Mouse (Mus musculus): ENCODE results near the gene 2900011O08Rik. TPM values are rescaled to one million over a fixed set of nuclear protein-coding genes. Genes with fewer than 3 reads are reported as not detected.
"Not testable (repeated sequence)": the region's sequence is repeated elsewhere in the genome, so short reads cannot be mapped to it uniquely, and the experiment has no call there.

The 2900011O08Rik gene
- polyA plus RNA-seq, 1 experiment from 2014 or later: 2.5 TPM

DNA sequence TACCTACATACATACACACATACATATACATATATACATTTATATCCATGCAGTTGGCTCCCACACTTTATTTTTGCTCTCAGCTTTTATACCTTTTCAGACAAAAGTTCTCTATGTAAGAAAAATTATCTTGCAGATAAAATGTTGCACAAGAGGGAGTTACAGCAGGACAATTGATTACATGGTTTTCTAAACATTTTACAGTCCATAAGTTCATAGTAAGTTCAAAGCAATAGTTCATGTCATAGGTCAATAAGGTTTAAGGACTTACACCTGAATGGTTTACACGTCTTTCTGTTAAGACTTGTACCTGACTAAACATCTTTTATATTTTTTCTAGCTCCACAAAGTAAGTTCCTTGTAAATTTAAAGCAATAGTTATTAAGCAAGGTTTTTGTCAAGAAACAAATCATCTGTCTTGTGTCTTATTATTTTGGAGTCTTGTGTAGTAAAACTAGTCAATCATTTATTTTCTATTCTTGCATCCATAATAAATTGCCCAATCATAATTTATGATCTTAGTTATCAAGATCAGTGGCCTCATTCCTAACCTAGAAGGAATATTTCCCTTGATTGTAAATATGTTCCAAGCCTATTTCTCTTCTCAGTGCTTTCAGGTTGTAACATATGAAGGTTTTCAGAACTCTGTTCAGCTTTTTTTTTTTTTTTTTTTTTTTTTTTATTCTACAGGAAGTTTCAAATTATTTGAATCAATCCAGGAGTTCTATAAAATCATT is 72.9 kb downstream of the 2900011O08Rik start:
- Histone ChIP-seq H3K27me3 (ENCODE audit: control insufficient read depth, insufficient read depth, low read length) (no peaks in the 10 kb centered on the region), H3K27ac (ENCODE audit: low read length) (no peak overlapping the region), H3K9ac (replicated peaks; ENCODE audit: low read depth, low read length) (no peak overlapping the region), H3K4me2 (replicated peaks; ENCODE audit: low read depth, low read length) (no peak overlapping the region), H3K4me1 (ENCODE audit: control insufficient read depth, insufficient read depth, low read length) (no peaks in the 10 kb centered on the region), H3K9me3 (ENCODE audit: control insufficient read depth, low read depth, low read length) (no peaks in the 10 kb centered on the region), H3K36me3 (ENCODE audit: control insufficient read depth, insufficient read depth, low read length) (no peaks in the 10 kb centered on the region), H3K4me3 (ENCODE audit: low read depth, low read length) (no peak overlapping the region)
- ATAC-seq (ENCODE audit: insufficient number of reproducible peaks, insufficient read depth, low FRiP score, low read depth): no peak
- WGBS: 23% methylated on average over 1 of the region's 1 CpGs

DNA sequence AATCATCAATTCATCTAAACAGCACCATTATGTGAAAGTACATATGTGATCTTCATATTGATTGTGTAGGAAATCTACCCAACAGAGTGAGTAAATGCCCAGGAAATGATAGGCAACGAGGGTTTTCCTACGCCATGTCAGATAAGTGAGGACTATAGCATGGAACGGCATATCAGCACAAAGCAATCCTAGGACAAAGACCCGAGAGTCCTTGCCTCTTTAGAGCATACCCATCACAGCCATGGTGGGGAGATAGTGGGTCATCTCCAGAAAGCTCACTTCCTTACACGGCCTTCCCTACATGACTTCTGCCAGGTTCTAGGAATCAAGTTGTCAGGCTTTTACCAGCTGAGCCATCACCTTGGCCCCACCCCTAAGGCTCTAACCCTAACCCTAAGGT is 73.5 kb downstream of the 2900011O08Rik start:
- no peaks in the 10 kb centered on the region for H3K36me3 ChIP-seq (ENCODE audit: control insufficient read depth, insufficient read depth, low read length)
- no peak overlapping the region for H3K4me3 ChIP-seq (ENCODE audit: low read depth, low read length)
- H3K4me1 ChIP-seq (ENCODE audit: control insufficient read depth, insufficient read depth, low read length): no peaks in the 10 kb centered on the region
- H3K4me2 ChIP-seq (replicated peaks; ENCODE audit: low read depth, low read length): no peak overlapping the region
- H3K27me3 ChIP-seq (ENCODE audit: control insufficient read depth, insufficient read depth, low read length): no peaks in the 10 kb centered on the region
- 70% methylated on average over 5 of the region's 5 CpGs for WGBS
- no peak for ATAC-seq (ENCODE audit: insufficient number of reproducible peaks, insufficient read depth, low FRiP score, low read depth)
- H3K9me3 ChIP-seq (ENCODE audit: control insufficient read depth, low read depth, low read length): no peaks in the 10 kb centered on the region
- no peak overlapping the region for H3K9ac ChIP-seq (replicated peaks; ENCODE audit: low read depth, low read length)
- no peak overlapping the region for H3K27ac ChIP-seq (ENCODE audit: low read length)

DNA sequence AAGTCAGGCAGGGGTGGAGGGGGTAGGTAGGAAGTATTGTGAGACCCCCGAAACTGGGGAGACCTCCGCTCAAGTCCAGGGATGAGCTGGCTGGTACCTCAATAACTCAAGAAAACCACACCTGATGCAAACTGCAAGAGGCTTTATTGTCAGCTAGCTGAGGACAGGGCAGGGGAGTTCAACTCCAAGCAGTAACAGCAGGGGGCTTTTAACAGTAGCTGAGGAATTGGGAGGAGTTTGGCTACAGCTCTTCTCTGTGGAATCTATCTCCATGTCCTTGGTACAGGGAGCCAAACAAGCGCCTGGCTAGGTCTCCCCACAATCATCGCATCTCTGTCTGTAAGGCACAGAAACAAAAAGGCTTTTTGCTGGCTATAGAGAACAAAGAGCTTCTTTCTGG is 80.2 kb downstream of the 2900011O08Rik start:
- not testable (repeated sequence) for H3K27ac ChIP-seq (ENCODE audit: low read length); H3K4me3 ChIP-seq (ENCODE audit: low read depth, low read length); H3K36me3 ChIP-seq (ENCODE audit: control insufficient read depth, insufficient read depth, low read length); H3K4me2 ChIP-seq (replicated peaks; ENCODE audit: low read depth, low read length); H3K9me3 ChIP-seq (ENCODE audit: control insufficient read depth, low read depth, low read length); H3K4me1 ChIP-seq (ENCODE audit: control insufficient read depth, insufficient read depth, low read length); H3K9ac ChIP-seq (replicated peaks; ENCODE audit: low read depth, low read length); H3K27me3 ChIP-seq (ENCODE audit: control insufficient read depth, insufficient read depth, low read length); ATAC-seq (ENCODE audit: insufficient number of reproducible peaks, insufficient read depth, low FRiP score, low read depth)
- 90% methylated on average over 4 of the region's 4 CpGs for whole genome bisulfite sequencing

DNA sequence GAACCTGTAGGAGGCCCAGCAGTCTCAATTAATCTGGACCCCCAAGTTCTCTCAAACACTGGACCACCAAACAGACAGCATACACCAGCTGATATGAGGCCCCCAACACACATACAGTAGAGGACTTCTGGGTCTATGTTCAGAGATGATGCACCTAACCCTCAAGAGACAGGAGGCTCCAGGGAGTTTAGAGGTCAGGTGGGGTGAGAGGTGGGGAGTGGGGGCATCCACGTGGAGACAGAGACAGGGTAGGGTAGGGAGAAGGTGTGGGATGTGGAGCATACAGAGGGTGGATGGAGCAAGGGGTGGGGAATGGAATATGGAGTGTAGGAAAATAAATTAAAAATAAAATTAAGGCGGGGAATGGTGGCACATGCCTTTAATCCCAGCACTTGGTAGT is 82.3 kb downstream of the 2900011O08Rik start:
- H3K27me3 ChIP-seq (ENCODE audit: control insufficient read depth, insufficient read depth, low read length); H3K4me1 ChIP-seq (ENCODE audit: control insufficient read depth, insufficient read depth, low read length); H3K27ac ChIP-seq (ENCODE audit: low read length); H3K36me3 ChIP-seq (ENCODE audit: control insufficient read depth, insufficient read depth, low read length); H3K9me3 ChIP-seq (ENCODE audit: control insufficient read depth, low read depth, low read length); ATAC-seq (ENCODE audit: insufficient number of reproducible peaks, insufficient read depth, low FRiP score, low read depth); H3K4me3 ChIP-seq (ENCODE audit: low read depth, low read length); H3K4me2 ChIP-seq (replicated peaks; ENCODE audit: low read depth, low read length); H3K9ac ChIP-seq (replicated peaks; ENCODE audit: low read depth, low read length): not testable (repeated sequence)
- 78% methylated on average over 2 of the region's 2 CpGs for WGBS

DNA sequence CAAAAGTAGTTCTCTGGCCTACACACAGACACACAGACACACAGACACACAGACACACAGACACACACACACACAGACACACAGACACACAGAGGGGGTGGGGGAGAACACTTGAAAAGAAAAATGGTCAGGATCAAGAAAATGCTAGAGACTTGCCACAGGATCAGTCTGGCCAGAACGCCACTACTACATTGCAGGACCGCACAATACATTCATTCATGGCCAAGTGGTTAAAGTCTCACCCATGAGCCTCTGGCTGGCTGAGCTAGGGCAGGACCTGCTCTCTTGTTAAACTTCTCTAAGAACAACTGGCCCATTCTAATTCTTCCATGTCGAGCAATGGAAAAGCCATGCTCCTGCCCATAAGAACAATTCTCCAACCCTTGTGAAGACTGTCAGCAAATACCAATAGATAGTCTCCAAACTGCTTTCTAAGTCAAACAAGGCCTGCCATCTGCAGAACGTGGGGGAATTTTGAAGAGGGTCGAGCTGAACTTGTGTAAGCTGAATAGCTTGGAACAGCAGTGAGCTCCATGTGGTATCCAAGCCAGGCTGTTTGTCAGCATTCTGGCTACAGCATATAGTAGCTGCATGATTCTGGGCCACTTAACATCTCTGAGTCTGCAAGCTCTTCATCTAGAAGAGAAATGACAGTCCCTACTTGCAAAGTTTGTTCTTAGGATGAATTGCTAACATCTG is 84.2 kb downstream of the 2900011O08Rik start:
- no peak overlapping the region for H3K4me2 ChIP-seq (replicated peaks; ENCODE audit: low read depth, low read length)
- no peak overlapping the region for H3K9ac ChIP-seq (replicated peaks; ENCODE audit: low read depth, low read length)
- no peak overlapping the region for H3K27ac ChIP-seq (ENCODE audit: low read length)
- no peak for ATAC-seq (ENCODE audit: insufficient number of reproducible peaks, insufficient read depth, low FRiP score, low read depth)
- WGBS: 82% methylated on average over 5 of the region's 5 CpGs
- H3K9me3 ChIP-seq (ENCODE audit: control insufficient read depth, low read depth, low read length): no peaks in the 10 kb centered on the region
- no peaks in the 10 kb centered on the region for H3K4me1 ChIP-seq (ENCODE audit: control insufficient read depth, insufficient read depth, low read length)
- H3K27me3 ChIP-seq (ENCODE audit: control insufficient read depth, insufficient read depth, low read length): no peaks in the 10 kb centered on the region
- H3K4me3 ChIP-seq (ENCODE audit: low read depth, low read length): no peak overlapping the region
- H3K36me3 ChIP-seq (ENCODE audit: control insufficient read depth, insufficient read depth, low read length): no peaks in the 10 kb centered on the region

DNA sequence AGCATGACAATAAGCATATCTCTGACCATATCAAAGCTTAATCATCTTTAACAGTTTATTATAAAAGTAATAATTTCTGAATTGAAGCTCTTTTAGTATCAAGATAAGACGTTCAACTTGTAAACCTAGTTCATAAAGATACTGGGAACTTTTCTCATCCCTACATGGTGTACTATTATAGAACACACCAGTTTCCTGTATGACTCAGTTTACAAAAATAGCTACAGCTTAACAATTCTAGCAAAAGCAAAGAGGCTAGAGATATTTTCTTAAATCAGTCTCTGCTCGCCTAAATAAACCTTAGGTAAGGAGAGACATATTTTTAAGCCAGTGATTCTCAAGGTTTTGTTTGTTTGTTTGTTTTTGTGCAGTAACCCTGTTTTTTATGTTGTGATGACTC is 96.5 kb downstream of the 2900011O08Rik start:
- H3K4me3 ChIP-seq (ENCODE audit: low read depth, low read length): no peak overlapping the region
- H3K27ac ChIP-seq (ENCODE audit: low read length): no peak overlapping the region
- 85% methylated on average over 2 of the region's 2 CpGs for WGBS
- no peaks in the 10 kb centered on the region for H3K4me1 ChIP-seq (ENCODE audit: control insufficient read depth, insufficient read depth, low read length)
- no peaks in the 10 kb centered on the region for H3K9me3 ChIP-seq (ENCODE audit: control insufficient read depth, low read depth, low read length)
- no peaks in the 10 kb centered on the region for H3K36me3 ChIP-seq (ENCODE audit: control insufficient read depth, insufficient read depth, low read length)
- H3K4me2 ChIP-seq (replicated peaks; ENCODE audit: low read depth, low read length): no peak overlapping the region
- no peak overlapping the region for H3K9ac ChIP-seq (replicated peaks; ENCODE audit: low read depth, low read length)
- no peaks in the 10 kb centered on the region for H3K27me3 ChIP-seq (ENCODE audit: control insufficient read depth, insufficient read depth, low read length)
- no peak for ATAC-seq (ENCODE audit: insufficient number of reproducible peaks, insufficient read depth, low FRiP score, low read depth)

DNA sequence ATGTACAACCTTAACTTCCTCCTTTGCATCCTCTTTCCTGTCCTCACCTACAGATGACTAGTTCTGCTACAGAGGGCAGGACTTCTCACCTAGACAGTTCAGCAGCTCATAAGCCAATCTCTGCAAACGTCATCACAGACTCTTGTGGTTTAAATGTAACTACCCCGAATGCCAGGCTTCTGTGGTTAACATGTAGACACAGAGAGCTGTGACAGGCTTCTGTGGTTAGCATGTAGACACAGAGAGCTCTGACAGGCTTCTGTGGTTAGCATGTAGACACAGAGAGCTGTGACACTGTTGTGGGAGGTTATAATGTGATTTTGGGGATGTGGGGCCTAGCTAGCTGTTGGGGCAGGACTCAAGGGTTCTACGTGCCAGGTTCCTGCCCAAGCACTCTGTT is 101.8 kb downstream of the 2900011O08Rik start:
- Histone ChIP-seq H3K9ac (replicated peaks; ENCODE audit: low read depth, low read length) (no peak overlapping the region), H3K27me3 (ENCODE audit: control insufficient read depth, insufficient read depth, low read length) (no peaks in the 10 kb centered on the region), H3K9me3 (ENCODE audit: control insufficient read depth, low read depth, low read length) (no peaks in the 10 kb centered on the region), H3K4me3 (ENCODE audit: low read depth, low read length) (no peak overlapping the region), H3K4me1 (ENCODE audit: control insufficient read depth, insufficient read depth, low read length) (no peaks in the 10 kb centered on the region), H3K4me2 (replicated peaks; ENCODE audit: low read depth, low read length) (no peak overlapping the region), H3K36me3 (ENCODE audit: control insufficient read depth, insufficient read depth, low read length) (no peaks in the 10 kb centered on the region), H3K27ac (ENCODE audit: low read length) (no peak overlapping the region)
- WGBS: 71% methylated on average over 3 of the region's 3 CpGs
- no peak for ATAC-seq (ENCODE audit: insufficient number of reproducible peaks, insufficient read depth, low FRiP score, low read depth)

DNA sequence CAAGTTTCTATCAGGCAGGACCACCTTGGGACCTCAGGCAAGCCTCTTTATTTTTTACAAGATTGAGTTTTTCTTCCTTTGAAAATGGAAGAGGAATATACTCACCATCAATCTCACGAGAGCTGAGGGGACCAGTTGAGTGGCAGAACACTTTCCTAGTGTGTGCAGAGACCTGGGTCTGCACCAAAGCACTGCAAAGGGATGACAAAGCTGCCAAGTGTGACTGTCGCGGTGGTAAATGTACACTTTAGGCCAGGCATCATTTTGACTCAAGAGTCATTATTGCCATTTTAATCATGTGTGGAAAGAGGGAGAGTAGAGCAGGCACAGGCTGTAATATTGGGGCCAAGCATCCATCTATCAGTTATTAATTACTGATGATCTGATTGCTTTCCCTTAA is 102.9 kb downstream of the 2900011O08Rik start:
- H3K9me3 ChIP-seq (ENCODE audit: control insufficient read depth, low read depth, low read length): no peaks in the 10 kb centered on the region
- ATAC-seq (ENCODE audit: insufficient number of reproducible peaks, insufficient read depth, low FRiP score, low read depth): no peak
- H3K36me3 ChIP-seq (ENCODE audit: control insufficient read depth, insufficient read depth, low read length): no peaks in the 10 kb centered on the region
- no peak overlapping the region for H3K4me3 ChIP-seq (ENCODE audit: low read depth, low read length)
- no peak overlapping the region for H3K4me2 ChIP-seq (replicated peaks; ENCODE audit: low read depth, low read length)
- H3K27ac ChIP-seq (ENCODE audit: low read length): no peak overlapping the region
- H3K9ac ChIP-seq (replicated peaks; ENCODE audit: low read depth, low read length): no peak overlapping the region
- no peaks in the 10 kb centered on the region for H3K4me1 ChIP-seq (ENCODE audit: control insufficient read depth, insufficient read depth, low read length)
- no peaks in the 10 kb centered on the region for H3K27me3 ChIP-seq (ENCODE audit: control insufficient read depth, insufficient read depth, low read length)
- 91% methylated on average over 3 of the region's 3 CpGs for WGBS
